Mouse (Mus musculus): Measurements from ENCODE around the gene Gpkow. TPM values are rescaled to one million over a fixed set of nuclear protein-coding genes. Genes with fewer than 3 reads are reported as not detected.
A peak's percentile ranks its signal among the peaks of the same experiment; 100 is the strongest.
"Not testable (repeated sequence)": the region's sequence is repeated elsewhere in the genome, so short reads cannot be mapped to it uniquely, and the experiment has no call there.

Gpkow gene
- polyA plus RNA-seq, 1 experiment from 2014 or later, result 43.2 TPM

- no peak overlapping the region for H3K27ac ChIP-seq
- no peak overlapping the region for H3K9ac ChIP-seq (replicated peaks)
- H3K9me3 ChIP-seq, result no peaks in the 10 kb centered on the region
- no peaks in the 10 kb centered on the region for H3K36me3 ChIP-seq
- no peak for ATAC-seq (ENCODE audit: insufficient number of reproducible peaks, insufficient read depth, low FRiP score, low TSS enrichment, low read depth)
- no peak overlapping the region for H3K4me2 ChIP-seq
- no peaks in the 10 kb centered on the region for H3K27me3 ChIP-seq
- H3K4me1 ChIP-seq (replicated peaks), result no peaks in the 10 kb centered on the region
- 67% methylated on average over 3 of the region's 3 CpGs for WGBS
- H3K4me3 ChIP-seq (replicated peaks), result no peak overlapping the region
Observed at GRCm38 (mm10) chrX:7690486-7690885, 6.4 kb upstream of the Gpkow start.

- Histone ChIP-seq H3K4me3 (replicated peaks) (no peak overlapping the region), H3K9ac (replicated peaks) (no peak overlapping the region), H3K27me3 (no peaks in the 10 kb centered on the region), H3K27ac (no peak overlapping the region), H3K9me3 (no peaks in the 10 kb centered on the region), H3K36me3 (no peaks in the 10 kb centered on the region), H3K4me2 (no peak overlapping the region), H3K4me1 (replicated peaks) (no peaks in the 10 kb centered on the region)
- ATAC-seq (ENCODE audit: insufficient number of reproducible peaks, insufficient read depth, low FRiP score, low TSS enrichment, low read depth), result no peak
- 37% methylated on average over 4 of the region's 4 CpGs for WGBS
Observed at GRCm38 (mm10) chrX:7692862-7693261, 4.1 kb upstream of the Gpkow start.

GRCm38 (mm10) chrX:7696520-7696919 lies 411 bp upstream of the Gpkow start:
- peak; percentile 30; the same call in 1 of the 2 replicates for ATAC-seq (ENCODE audit: insufficient number of reproducible peaks, insufficient read depth, low FRiP score, low TSS enrichment, low read depth)
- no peaks in the 10 kb centered on the region for H3K9me3 ChIP-seq
- peak overlapping the region; percentile 58; the same call in 1 of the 2 replicates for H3K4me3 ChIP-seq (replicated peaks)
- no peaks in the 10 kb centered on the region for H3K27me3 ChIP-seq
- WGBS, result 36% methylated on average over 6 of the region's 6 CpGs
- H3K36me3 ChIP-seq, result peaks cover 23% of the 10 kb centered on the region; the same call in 1 of the 2 replicates
- peak overlapping the region; percentile 42 for H3K4me2 ChIP-seq
- H3K27ac ChIP-seq, result no peak overlapping the region
- no peak overlapping the region for H3K9ac ChIP-seq (replicated peaks)
- H3K4me1 ChIP-seq (replicated peaks), result no peaks in the 10 kb centered on the region

- H3K27me3 ChIP-seq; H3K9me3 ChIP-seq; H3K9ac ChIP-seq (replicated peaks); H3K27ac ChIP-seq; H3K4me1 ChIP-seq (replicated peaks); H3K36me3 ChIP-seq: not testable (repeated sequence)
- peak; percentile 73 for ATAC-seq (ENCODE audit: insufficient number of reproducible peaks, insufficient read depth, low FRiP score, low TSS enrichment, low read depth)
- 30% methylated on average over 6 of the region's 12 CpGs for WGBS
- Histone ChIP-seq H3K4me3 (replicated peaks) (peak overlapping the region; percentile 35), H3K4me2 (peak overlapping the region; percentile 51)
Observed at GRCm38 (mm10) chrX:7713764-7714134, 16.8 kb downstream of the Gpkow start.

- H3K36me3 ChIP-seq; H3K27ac ChIP-seq; H3K27me3 ChIP-seq; H3K4me1 ChIP-seq (replicated peaks); H3K9ac ChIP-seq (replicated peaks); H3K9me3 ChIP-seq: not testable (repeated sequence)
- Histone ChIP-seq H3K4me3 (replicated peaks) (peak within 1 kb of the TSS; percentile 35), H3K4me2 (peak within 1 kb of the TSS; percentile 51)
- peak; percentile 96 for ATAC-seq (ENCODE audit: insufficient number of reproducible peaks, insufficient read depth, low FRiP score, low TSS enrichment, low read depth)
- WGBS, result 15% methylated on average over 22 of the region's 60 CpGs
Observed at GRCm38 (mm10) chrX:7714135-7714899, 17.4 kb downstream of the Gpkow start, which contains the start of gene Wdr45. TSS of gene Wdr45 (plus strand) at chrX:7714333.

- H3K9me3 ChIP-seq; H3K4me1 ChIP-seq (replicated peaks); H3K9ac ChIP-seq (replicated peaks); H3K4me2 ChIP-seq; H3K27me3 ChIP-seq; H3K4me3 ChIP-seq (replicated peaks); H3K27ac ChIP-seq; ATAC-seq (ENCODE audit: insufficient number of reproducible peaks, insufficient read depth, low FRiP score, low TSS enrichment, low read depth); H3K36me3 ChIP-seq: not testable (repeated sequence)
- WGBS, result 61% methylated on average over 1 of the region's 1 CpGs
Observed at GRCm38 (mm10) chrX:7716058-7716457, 19.1 kb downstream of the Gpkow start.

- 23% methylated on average over 22 of the region's 22 CpGs for WGBS
- no peaks in the 10 kb centered on the region for H3K9me3 ChIP-seq
- H3K27me3 ChIP-seq, result no peaks in the 10 kb centered on the region
Observed at GRCm38 (mm10) chrX:7721514-7722281, 24.8 kb downstream of the Gpkow start, which contains the start of gene Gm45208. TSS of gene Gm45208 (plus strand) at chrX:7722245.

GRCm38 (mm10) chrX:7722282-7722611 lies 25.3 kb downstream of the Gpkow start:
- H3K4me2 ChIP-seq, result peak overlapping the region; percentile 65
- ATAC-seq (ENCODE audit: insufficient number of reproducible peaks, insufficient read depth, low FRiP score, low TSS enrichment, low read depth), result peak; percentile 48; the same call in 1 of the 2 replicates
- 13% methylated on average over 11 of the region's 11 CpGs for WGBS
- H3K36me3 ChIP-seq, result peaks cover 26% of the 10 kb centered on the region; the same call in 1 of the 2 replicates
- peak overlapping the region; percentile 63 for H3K9ac ChIP-seq (replicated peaks)
- peak overlapping the region; percentile 87; the same call in 1 of the 2 replicates for H3K27ac ChIP-seq
- H3K4me1 ChIP-seq (replicated peaks), result peaks cover 4% of the 10 kb centered on the region; the same call in 1 of the 2 replicates
- no peaks in the 10 kb centered on the region for H3K9me3 ChIP-seq
- no peaks in the 10 kb centered on the region for H3K27me3 ChIP-seq
- H3K4me3 ChIP-seq (replicated peaks), result peak overlapping the region; percentile 53

More at GRCm38 (mm10) chrX:7721514-7722281, 24.8 kb downstream of the Gpkow start, which contains the start of gene Gm45208:
- H3K4me1 ChIP-seq (replicated peaks), result peaks cover 4% of the 10 kb centered on the region; the same call in 1 of the 2 replicates
- peaks cover 20% of the 10 kb centered on the region; the same call in 1 of the 2 replicates for H3K36me3 ChIP-seq
- peak within 1 kb of the TSS; percentile 65 for H3K4me2 ChIP-seq
- ATAC-seq (ENCODE audit: insufficient number of reproducible peaks, insufficient read depth, low FRiP score, low TSS enrichment, low read depth), result peak; percentile 80; the same call in 1 of the 2 replicates
- peak within 1 kb of the TSS; percentile 87 for H3K27ac ChIP-seq
- H3K9ac ChIP-seq (replicated peaks), result peak within 1 kb of the TSS; percentile 63
- H3K4me3 ChIP-seq (replicated peaks), result peak within 1 kb of the TSS; percentile 53

- ATAC-seq (ENCODE audit: insufficient number of reproducible peaks, insufficient read depth, low FRiP score, low TSS enrichment, low read depth), result no peak
- Histone ChIP-seq H3K36me3 (peaks cover 30% of the 10 kb centered on the region; the same call in 1 of the 2 replicates), H3K9me3 (no peaks in the 10 kb centered on the region), H3K9ac (replicated peaks) (peak overlapping the region; percentile 63; the same call in 1 of the 2 replicates), H3K4me3 (replicated peaks) (peak overlapping the region; percentile 53), H3K27me3 (no peaks in the 10 kb centered on the region), H3K27ac (no peak overlapping the region), H3K4me1 (replicated peaks) (peaks cover 4% of the 10 kb centered on the region; the same call in 1 of the 2 replicates), H3K4me2 (peak overlapping the region; percentile 65)
- WGBS, result 25% methylated on average over 4 of the region's 4 CpGs
Observed at GRCm38 (mm10) chrX:7722691-7723090, 25.8 kb downstream of the Gpkow start.

- 82% methylated on average over 7 of the region's 7 CpGs for WGBS
- no peak for ATAC-seq (ENCODE audit: insufficient number of reproducible peaks, insufficient read depth, low FRiP score, low TSS enrichment, low read depth)
- Histone ChIP-seq H3K27ac (no peak overlapping the region), H3K9me3 (no peaks in the 10 kb centered on the region), H3K9ac (replicated peaks) (no peak overlapping the region), H3K27me3 (no peaks in the 10 kb centered on the region), H3K36me3 (peaks cover 31% of the 10 kb centered on the region; the same call in 1 of the 2 replicates), H3K4me2 (no peak overlapping the region), H3K4me1 (replicated peaks) (peaks cover 6% of the 10 kb centered on the region), H3K4me3 (replicated peaks) (no peak overlapping the region)
Observed at GRCm38 (mm10) chrX:7724135-7724534, 27.2 kb downstream of the Gpkow start.

- H3K36me3 ChIP-seq, result peaks cover 31% of the 10 kb centered on the region; the same call in 1 of the 2 replicates
- no peaks in the 10 kb centered on the region for H3K27me3 ChIP-seq
- 84% methylated on average over 12 of the region's 12 CpGs for WGBS
- H3K4me1 ChIP-seq (replicated peaks), result peaks cover 11% of the 10 kb centered on the region
- H3K4me2 ChIP-seq, result no peak overlapping the region
- ATAC-seq (ENCODE audit: insufficient number of reproducible peaks, insufficient read depth, low FRiP score, low TSS enrichment, low read depth), result no peak
- H3K4me3 ChIP-seq (replicated peaks), result no peak overlapping the region
- H3K9ac ChIP-seq (replicated peaks), result no peak overlapping the region
- no peak overlapping the region for H3K27ac ChIP-seq
- no peaks in the 10 kb centered on the region for H3K9me3 ChIP-seq
Observed at GRCm38 (mm10) chrX:7725841-7726240, 28.9 kb downstream of the Gpkow start.
